Mouse (Mus musculus) bone marrow, adult 2 months (tissue): ENCODE measurements around the gene Il20.

ENCODE experiments used
- CTCF ChIP-seq: fragments of 200-500 bp; IDR thresholded peaks from 2 replicates; pipeline ENCODE4 v1.5.1; 2011; ENCODE audit warnings: low read length, control low read depth; ENCODE audit not compliant: control insufficient read depth, insufficient read depth
- POLR2A ChIP-seq: fragments of 200-500 bp; IDR thresholded peaks from 2 replicates; pipeline ENCODE4 v1.6.1; 2011; ENCODE audit warnings: low read depth, mild to moderate bottlenecking, control low read depth, low read length, borderline replicate concordance; ENCODE audit not compliant: control insufficient read depth

DNA sequence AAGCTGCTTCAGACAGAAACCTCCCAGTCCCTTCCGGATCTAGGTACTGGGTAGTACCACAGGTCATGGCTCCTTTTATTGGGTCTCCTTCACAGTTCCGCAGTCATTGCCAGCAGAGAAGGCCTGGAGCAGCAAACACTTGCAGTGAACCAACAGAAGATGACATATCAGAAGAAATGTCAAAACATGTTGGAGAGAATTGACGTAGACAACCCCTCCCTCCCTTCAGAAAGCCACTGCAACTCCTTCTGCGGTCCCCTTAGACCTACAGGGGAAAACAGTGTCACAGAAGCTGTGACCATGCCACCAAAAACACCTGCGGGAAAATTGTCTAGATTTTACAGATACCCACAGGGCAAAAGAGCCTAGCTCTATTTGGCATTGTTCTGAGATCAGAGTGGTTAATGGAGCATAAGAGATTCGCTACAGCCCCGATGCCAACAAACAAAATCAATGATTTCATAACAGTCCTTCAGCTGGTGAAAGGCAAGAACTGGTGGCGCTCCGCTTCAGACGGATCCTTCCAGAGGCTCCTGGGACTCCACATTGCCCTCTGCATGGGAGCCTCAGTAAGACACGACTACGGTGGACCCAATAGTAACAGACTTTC, at the start of gene Il20:
- TF ChIP-seq POLR2A (no peak), CTCF (no peak)
